Mouse (Mus musculus): ENCODE data around the gene Ndufv1. TPM values are rescaled to one million over a fixed set of nuclear protein-coding genes. Genes with fewer than 3 reads are reported as not detected.
"Not testable (repeated sequence)": the region's sequence is repeated elsewhere in the genome, so short reads cannot be mapped to it uniquely, and the experiment has no call there.

Ndufv1 gene
- total RNA-seq, 2 experiments from 2014 or later, result 774 to 835 TPM

DNA sequence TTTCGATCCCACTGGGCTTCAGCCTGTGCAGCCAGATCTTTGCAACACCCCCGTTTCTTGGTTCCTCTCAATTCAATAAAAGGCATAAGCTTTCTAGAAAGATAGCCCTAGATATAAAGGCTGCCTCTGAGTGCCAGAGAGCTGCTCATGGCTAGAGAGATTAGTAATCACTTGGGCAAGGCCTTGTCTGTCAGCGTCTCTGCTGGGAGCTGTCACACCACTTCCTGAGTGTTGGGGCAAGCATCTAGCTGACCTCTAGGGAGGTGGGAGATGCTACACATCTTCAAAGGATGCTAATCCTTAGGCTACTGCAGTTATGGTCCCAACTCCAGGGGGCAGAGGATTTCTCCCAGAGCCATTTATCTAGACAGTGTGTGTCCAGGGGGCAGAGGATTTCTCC lies 45.3 kb downstream of the Ndufv1 start:
- DNase-seq, result no peak

DNA sequence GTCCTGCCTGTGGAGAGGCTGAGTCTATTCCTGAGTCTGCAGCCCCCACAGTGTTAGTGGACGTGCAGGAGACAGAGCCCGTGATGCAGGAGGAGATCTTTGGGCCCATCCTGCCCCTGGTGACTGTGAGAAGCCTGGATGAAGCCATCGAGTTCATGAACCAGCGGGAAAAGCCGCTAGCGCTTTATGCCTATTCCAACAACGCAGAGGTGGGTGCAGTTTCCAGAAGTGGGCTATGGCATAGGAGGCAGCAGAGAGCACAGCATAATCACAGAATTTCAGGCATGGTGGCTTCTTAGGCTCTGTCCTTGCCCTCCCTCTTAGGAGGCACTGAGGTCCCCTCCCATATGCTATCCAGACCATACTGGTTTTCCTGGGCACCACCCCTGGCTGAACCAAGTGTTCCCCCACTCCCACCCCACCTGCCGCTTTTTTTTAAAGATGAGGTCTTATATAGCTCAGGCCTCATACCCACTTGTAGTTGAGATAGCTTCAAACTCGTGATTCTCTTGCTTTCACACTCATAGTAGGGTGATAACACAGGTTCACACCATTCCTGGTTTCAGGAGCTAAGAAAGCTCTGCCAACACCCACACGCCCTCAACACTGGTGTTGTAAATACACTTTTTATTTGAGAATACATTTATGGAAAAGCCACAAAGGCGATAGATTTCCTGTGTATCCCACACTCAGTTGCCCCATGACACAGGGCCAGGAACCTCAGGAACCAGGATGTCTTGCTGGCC lies 46.1 kb downstream of the Ndufv1 start:
- DNase-seq, result no peak

DNA sequence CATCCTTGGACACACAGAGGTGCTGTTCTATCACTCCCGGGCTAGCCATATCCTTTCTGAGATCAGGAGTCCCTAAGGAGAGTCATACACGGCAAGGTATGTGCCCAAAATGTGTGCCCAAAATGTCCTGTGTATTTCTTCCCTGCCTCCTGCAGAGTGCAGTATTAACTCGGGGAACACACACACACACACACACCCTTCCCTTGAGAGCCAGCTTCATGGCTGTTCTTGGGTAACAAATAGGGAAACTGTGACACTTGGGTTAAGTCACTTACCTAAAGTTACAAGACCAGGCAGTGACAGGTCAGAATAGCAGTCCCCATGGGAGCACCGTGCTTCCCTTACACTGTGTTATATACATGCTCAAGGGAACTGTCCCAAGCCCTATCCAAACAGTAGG lies 48.6 kb downstream of the Ndufv1 start:
- no peak for DNase-seq

DNA sequence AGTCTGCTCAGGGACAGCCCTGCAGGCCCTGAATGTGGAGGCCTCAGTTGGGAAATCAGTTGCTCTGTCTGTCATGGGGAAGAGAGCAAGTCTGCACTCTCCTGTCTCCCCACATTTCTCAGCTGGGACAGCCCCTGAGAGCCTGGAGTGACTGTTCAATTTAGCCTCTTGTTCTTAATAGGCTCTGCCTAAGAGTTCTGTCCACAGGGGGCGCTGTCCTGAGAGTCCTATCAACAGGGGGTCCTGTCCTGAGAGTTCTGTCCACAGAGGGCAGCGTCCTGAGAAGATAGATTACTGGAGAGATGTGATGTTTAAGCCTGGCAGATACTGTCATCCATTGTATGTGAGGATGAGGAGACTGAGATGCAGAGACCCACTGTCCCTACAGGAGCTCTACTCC lies 50.1 kb downstream of the Ndufv1 start:
- peak; percentile 69 for DNase-seq

DNA sequence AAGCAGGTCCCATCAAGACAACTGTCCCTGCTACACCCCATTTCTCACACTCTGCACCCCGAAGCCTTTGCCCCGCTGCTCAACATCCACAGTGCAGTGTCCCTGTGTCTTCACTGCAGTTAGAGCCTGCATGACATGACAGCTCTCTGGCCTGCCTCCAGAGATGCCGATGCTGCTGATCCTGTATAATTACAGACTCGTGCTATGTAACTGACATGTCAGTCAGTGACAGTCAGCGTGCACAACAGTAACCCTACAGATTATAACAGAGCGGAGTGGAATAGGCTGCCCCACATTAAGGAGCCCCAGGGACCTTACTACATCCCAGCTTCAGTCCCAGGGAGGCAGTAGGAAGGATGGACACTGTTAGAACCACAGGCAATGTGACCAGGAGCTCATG lies 50.8 kb downstream of the Ndufv1 start:
- DNase-seq, result not testable (repeated sequence)

DNA sequence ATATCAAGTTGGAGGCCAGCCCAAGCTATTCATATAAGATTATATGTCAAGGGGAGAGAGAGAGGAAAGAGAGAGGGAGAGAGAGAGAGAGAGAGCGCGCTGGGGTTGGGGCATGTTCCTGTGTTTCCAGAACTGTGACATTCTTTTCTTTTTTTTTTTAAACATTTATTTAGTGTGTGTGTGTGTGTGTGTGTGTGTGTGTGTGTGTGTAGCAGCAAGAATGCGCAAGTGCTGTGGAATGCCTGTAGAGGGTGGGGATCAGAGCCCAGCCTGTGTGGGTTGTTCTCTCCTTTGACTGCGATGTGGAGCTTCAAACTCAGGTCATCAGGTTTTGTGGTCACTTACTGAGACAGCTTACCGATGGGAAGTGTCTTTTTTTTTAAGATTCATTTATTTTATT lies 52.4 kb downstream of the Ndufv1 start:
- DNase-seq, result no peak

DNA sequence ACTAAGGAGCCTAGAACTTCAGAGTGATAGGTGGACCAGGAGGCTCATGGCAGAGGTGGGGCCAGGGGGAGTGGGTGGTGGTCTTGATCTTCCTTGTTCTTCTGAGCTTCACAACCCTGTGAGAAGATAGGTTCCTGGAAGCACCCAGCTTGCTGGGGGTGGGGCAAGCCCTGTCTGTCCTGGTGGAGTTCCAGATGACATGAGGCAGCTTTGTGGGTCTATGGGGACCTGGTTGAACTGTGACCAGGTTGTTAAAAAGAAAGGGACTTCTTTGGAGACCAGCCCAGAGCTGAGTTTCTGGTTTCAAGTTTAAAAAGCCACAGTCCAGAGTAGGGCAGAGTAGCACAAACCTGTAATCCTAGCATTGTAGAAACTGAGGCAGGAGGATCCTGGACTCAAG lies 53.6 kb downstream of the Ndufv1 start:
- DNase-seq, result no peak

DNA sequence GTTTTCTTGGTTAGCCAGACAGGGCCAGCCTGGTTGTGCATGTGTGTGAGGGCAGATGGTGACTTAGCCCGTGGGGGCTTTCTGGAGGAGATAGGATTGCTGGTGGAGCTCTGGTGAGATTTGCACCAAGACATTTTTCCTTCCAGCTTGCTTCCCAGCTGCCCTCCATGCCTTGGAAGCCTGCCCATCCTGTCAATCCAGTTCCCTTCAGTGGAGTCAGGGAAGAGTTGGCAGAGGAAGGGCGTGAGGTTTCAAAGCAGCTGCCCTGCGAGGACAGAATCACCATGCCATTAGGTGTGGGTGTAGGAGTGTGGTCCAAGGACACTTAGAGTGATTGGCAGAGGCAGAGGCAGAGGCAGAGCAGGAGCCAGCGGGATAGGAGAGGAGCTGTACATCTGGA lies 54.1 kb downstream of the Ndufv1 start, which contains the start of gene Aldh3b3:
Gene Aldh3b3, plus strand, starts transcription at position 176 of the 400 bp plus-strand sequence.
- peak; percentile 37 for DNase-seq

Other genes starting within 250 kb of the Ndufv1 start
- 10 to 100 TPM; 36.7 to 37.7 TPM for gene Kmt5b, start 245.4 kb downstream of the Ndufv1 start, total RNA-seq (2021)
- gene Chka, start 161.0 kb downstream of the Ndufv1 start, total RNA-seq (2021), result 10 to 100 TPM; 16.8 to 16.9 TPM
- 10 to 100 TPM; 19.2 to 22.9 TPM for gene Tcirg1, start 105.7 kb downstream of the Ndufv1 start, total RNA-seq (2021)
- gene Ndufs8, start 100.0 kb downstream of the Ndufv1 start, total RNA-seq (2021), result 100 to 1,000 TPM; 290 to 307 TPM
- gene Aldh3b1, start 83.0 kb downstream of the Ndufv1 start, total RNA-seq (2021), result 1 to 10 TPM; 1.6 to 1.9 TPM
- 10 to 100 TPM; 15.1 to 15.4 TPM for gene Unc93b1, start 77.6 kb downstream of the Ndufv1 start, total RNA-seq (2021)
- under 1 TPM; 0.17 to 0.18 TPM for gene Aldh3b3, start 54.2 kb downstream of the Ndufv1 start, total RNA-seq (2021)
- gene Aldh3b2, start 40.5 kb downstream of the Ndufv1 start, total RNA-seq (2021), result under 1 TPM; 0.12 to 0.32 TPM
- 10 to 100 TPM; 10.6 to 12.0 TPM for gene Acy3, start 26.2 kb downstream of the Ndufv1 start, total RNA-seq (2021)
- gene Tbx10, start 20.1 kb downstream of the Ndufv1 start, total RNA-seq (2021), result not detected
- 10 to 100 TPM; 56.6 to 63.2 TPM for gene Nudt8, start 12.2 kb downstream of the Ndufv1 start, total RNA-seq (2021)
- 1 to 10 TPM; 1.4 to 2.4 TPM for gene Gm49405, start 12.2 kb downstream of the Ndufv1 start, total RNA-seq (2021)
- 100 to 1,000 TPM; 106 to 120 TPM for gene Doc2g, start 9.5 kb downstream of the Ndufv1 start, total RNA-seq (2021)
- gene Gstp1, start 25.2 kb upstream of the Ndufv1 start, total RNA-seq (2021), result 100 to 1,000 TPM; 219 to 261 TPM
- gene Gstp2, start 33.2 kb upstream of the Ndufv1 start, total RNA-seq (2021), result 10 to 100 TPM; 69.7 to 73.5 TPM
- not detected for gene Gstp3, start 46.8 kb upstream of the Ndufv1 start, total RNA-seq (2021)
- not detected for gene Cabp2, start 68.8 kb upstream of the Ndufv1 start, total RNA-seq (2021)
- gene Cdk2ap2, start 84.4 kb upstream of the Ndufv1 start, total RNA-seq (2021), result 10 to 100 TPM; 22.4 to 23.6 TPM
- 10 to 100 TPM; 41.8 to 42.9 TPM for gene Pitpnm1, start 87.2 kb upstream of the Ndufv1 start, total RNA-seq (2021)
- gene Aip, start 113.1 kb upstream of the Ndufv1 start, total RNA-seq (2021), result 10 to 100 TPM; 54.6 to 55.7 TPM
- gene Gpr152, start 127.0 kb upstream of the Ndufv1 start, total RNA-seq (2021), result under 1 TPM in 1 of 2 experiments, not detected in 1; 0.07 TPM
- gene Cabp4, start 131.2 kb upstream of the Ndufv1 start, total RNA-seq (2021), result under 1 TPM in 1 of 2 experiments, not detected in 1; 0.18 TPM
- 10 to 100 TPM; 74.6 to 74.8 TPM for gene Coro1b, start 135.8 kb upstream of the Ndufv1 start, total RNA-seq (2021)
- 1 to 10 TPM; 2.0 to 2.2 TPM for gene Ptprcap, start 140.8 kb upstream of the Ndufv1 start, total RNA-seq (2021)
- 10 to 100 TPM; 26.0 to 26.3 TPM for gene Rps6kb2, start 150.5 kb upstream of the Ndufv1 start, total RNA-seq (2021)
- 10 to 100 TPM; 46.7 to 49.0 TPM for gene Carns1, start 162.7 kb upstream of the Ndufv1 start, total RNA-seq (2021)
- gene Tbc1d10c, start 178.5 kb upstream of the Ndufv1 start, total RNA-seq (2021), result 1 to 10 TPM; 2.0 to 2.1 TPM
- gene Ppp1ca, start 179.3 kb upstream of the Ndufv1 start, total RNA-seq (2021), result 100 to 1,000 TPM; 481 to 484 TPM
- gene Rad9a, start 188.9 kb upstream of the Ndufv1 start, total RNA-seq (2021), result 1 to 10 TPM; 8.3 to 8.4 TPM
- gene Clcf1, start 201.4 kb upstream of the Ndufv1 start, total RNA-seq (2021), result 1 to 10 TPM; 2.1 to 2.7 TPM
- gene AC109138.7, start 201.6 kb upstream of the Ndufv1 start, total RNA-seq (2021), result not detected
- 10 to 100 TPM; 11.0 to 11.2 TPM for gene Pold4, start 219.1 kb upstream of the Ndufv1 start, total RNA-seq (2021)

Data from heart, postnatal 4 days (tissue).